Mouse (Mus musculus) E14TG2a.4 (cell line): ENCODE measurements around the gene Acsm2.
A peak's percentile ranks its signal among the peaks of the same experiment; 100 is the strongest.

Experiments
- CTCF ChIP-seq: conservative IDR thresholded peaks from 2 replicates; pipeline ENCODE4 v1.5.1; 2014; ENCODE audit warnings: low read length
- POU5F1 ChIP-seq: IDR thresholded peaks from 2 replicates; pipeline ENCODE4 v1.6.1; 2014; ENCODE audit warnings: low read length, borderline replicate concordance

DNA sequence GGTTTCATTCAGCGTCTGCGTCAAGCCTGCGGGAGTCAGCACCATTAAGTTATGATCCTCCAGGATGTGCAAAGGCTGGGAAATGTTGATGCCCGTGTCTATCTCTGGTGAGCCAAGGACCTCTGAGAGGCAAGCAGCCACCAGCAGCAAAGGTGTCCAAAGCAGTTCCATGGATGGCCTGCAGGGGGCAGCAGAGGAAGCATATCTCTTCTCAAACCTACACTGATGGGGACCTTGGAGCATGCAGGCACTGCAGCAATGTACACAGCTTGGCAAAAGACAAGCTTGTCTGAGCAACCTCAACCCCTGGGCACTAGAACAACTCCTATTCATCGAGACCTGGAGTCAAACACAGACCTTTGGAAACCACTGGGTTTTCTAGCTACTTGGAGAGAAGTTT lies 34.5 kb upstream of the Acsm2 start:
- peak; percentile 92 for TF ChIP-seq CTCF
- no peak for TF ChIP-seq POU5F1
